Comparison of ENCODE assay signal across 9 mouse cellular contexts in genomic region chr8:70211275-70211674, GRCm38 (mm10). TPM values are rescaled to one million over a fixed set of nuclear protein-coding genes. Genes with fewer than 3 reads are reported as not detected.
DNase-seq lines count a peak whose midpoint lies in the region; ATAC-seq and TF ChIP-seq lines count a peak whose summit lies in the region.
"Had no signal": no experiment of that assay in that cellular context is flagged by ENCODE, and none has a peak within 500 bp of the region (broad histone marks: within the 10 kb centered on the region; RNA-seq: fewer than 3 reads in every experiment).

No protein-coding gene starts in this region.

- peaks cover 17% of the 10 kb centered on the region; the same call in 1 of the 2 replicates for H3K4me1 ChIP-seq in kidney, adult 2 months (ENCODE audit: control insufficient read depth, insufficient read depth, low read length)
- H3K4me1 ChIP-seq in bone marrow macrophage, adult 2 months (ENCODE audit: control insufficient read depth, insufficient read depth, low read length): peaks cover 5% of the 10 kb centered on the region
- peaks cover 21% of the 10 kb centered on the region for H3K4me1 ChIP-seq in hindbrain, embryonic 15.5 days (replicated peaks)
- H3K4me1 ChIP-seq in midbrain, embryonic 15.5 days: peaks cover 23% of the 10 kb centered on the region

- H3K9ac ChIP-seq in hindbrain, embryonic 15.5 days: peak overlapping the region; percentile 51
- H3K9ac ChIP-seq in midbrain, embryonic 15.5 days: peak overlapping the region; percentile 59

- no peaks in the 10 kb centered on the region for H3K27me3 ChIP-seq in kidney, adult 2 months (replicated peaks; ENCODE audit: control insufficient read depth, insufficient read depth, low read length)
- H3K27me3 ChIP-seq in hindbrain, embryonic 15.5 days: 0 out of 2 replicates have a peak, but pooled peaks cover 8% of the 10 kb centered on the region
- peaks cover 12% of the 10 kb centered on the region for H3K27me3 ChIP-seq in midbrain, embryonic 15.5 days (replicated peaks)

- H3K4me3 ChIP-seq in kidney, adult 2 months (ENCODE audit: insufficient read depth, low read depth, low read length): peak overlapping the region; percentile 68
- peak overlapping the region; percentile 71 for H3K4me3 ChIP-seq in bone marrow macrophage, adult 2 months (ENCODE audit: insufficient read depth, low read length)
- peak overlapping the region; percentile 57 for H3K4me3 ChIP-seq in hindbrain, embryonic 15.5 days
- peak overlapping the region; percentile 57 for H3K4me3 ChIP-seq in midbrain, embryonic 15.5 days

- 27% methylated on average over 1 of the region's 1 CpGs for WGBS in kidney, adult 2 months
- 89% methylated on average over 1 of the region's 1 CpGs for WGBS in hindbrain, embryonic 15.5 days
- 69% methylated on average over 1 of the region's 1 CpGs for WGBS in midbrain, embryonic 15.5 days

- DNase-seq in kidney, adult 2 months: no peak
- no peak for DNase-seq in kidney, postnatal 4 days
- DNase-seq in layer of hippocampus, adult 9-10 months (ENCODE audit: low spot score): no peak
- no peak for DNase-seq in frontal cortex, postnatal 25 days (ENCODE audit: low spot score in 2 of 2)
- no peak for DNase-seq in adrenal gland, postnatal 10 days
- DNase-seq: gastrocnemius, postnatal 25 days had no signal

- H3K4me2 ChIP-seq in hindbrain, embryonic 15.5 days: peak overlapping the region; percentile 85
- H3K4me2 ChIP-seq in midbrain, embryonic 15.5 days: peak overlapping the region; percentile 92

- H3K9me3 ChIP-seq in hindbrain, embryonic 15.5 days: no peaks in the 10 kb centered on the region
- no peaks in the 10 kb centered on the region for H3K9me3 ChIP-seq in midbrain, embryonic 15.5 days

- no peak for TF ChIP-seq CTCF in kidney, adult 2 months (conservative IDR thresholded peaks at IDR 0.05; ENCODE audit: insufficient read depth, insufficient read length, low read depth, low read length)
- no peak for TF ChIP-seq CTCF in bone marrow macrophage, adult 2 months (IDR thresholded peaks at IDR 0.05; ENCODE audit: low read depth, low read length)

- H3K27ac ChIP-seq in kidney, adult 2 months (ENCODE audit: insufficient read depth, low read depth, low read length): peak overlapping the region; percentile 57
- H3K27ac ChIP-seq in bone marrow macrophage, adult 2 months (ENCODE audit: insufficient read depth, low read depth, low read length): no peak overlapping the region
- peak overlapping the region; percentile 50; the same call in 1 of the 2 replicates for H3K27ac ChIP-seq in hindbrain, embryonic 15.5 days (replicated peaks)
- H3K27ac ChIP-seq in midbrain, embryonic 15.5 days: peak overlapping the region; percentile 72; the same call in 1 of the 2 replicates

- H3K36me3 ChIP-seq in kidney, adult 2 months (ENCODE audit: control insufficient read depth, insufficient read depth, low read length): no peaks in the 10 kb centered on the region
- no peaks in the 10 kb centered on the region for H3K36me3 ChIP-seq in hindbrain, embryonic 15.5 days
- no peaks in the 10 kb centered on the region for H3K36me3 ChIP-seq in midbrain, embryonic 15.5 days (replicated peaks)

- TF ChIP-seq POLR2A in kidney, adult 2 months (IDR thresholded peaks at IDR 0.05; ENCODE audit: low read depth, low read length): no peak
- no peak for TF ChIP-seq POLR2A in bone marrow macrophage, adult 2 months (IDR thresholded peaks at IDR 0.05; ENCODE audit: borderline replicate concordance, low read depth, low read length)

- ATAC-seq in hindbrain, embryonic 15.5 days (ENCODE audit: low FRiP score, low read depth): no peak
- ATAC-seq in midbrain, embryonic 15.5 days (replicated peaks): no peak

RNA-seq across cellular contexts. Expression of gene Slc25a42, which starts 0.8 kb away (rescaled TPM):
- polyA plus RNA-seq in kidney, adult 2 months (2012; rRNA removed): 129 and 132 TPM in 2 replicates
- polyA plus RNA-seq in bone marrow macrophage, adult 2 months (2012; ENCODE audit: insufficient read depth, insufficient read length, missing spikeins): 2.9 and 3.8 TPM in 2 replicates
- polyA plus RNA-seq in hindbrain, embryonic 15.5 days (2015; fragmentation: Nextera tagmentation; extraction: Ambion mirVana): 8.2 and 10.2 TPM in 2 replicates
- polyA plus RNA-seq in midbrain, embryonic 15.5 days (2015; fragmentation: Nextera tagmentation; extraction: Ambion mirVana): 8.7 and 10.9 TPM in 2 replicates
- 100 to 1,000 TPM; 124 to 184 TPM for total RNA-seq in adrenal gland, postnatal 10 days (2021)

RNA-seq across cellular contexts. Expression of gene Sugp2, which starts 22.8 kb away (rescaled TPM):
- polyA plus RNA-seq in kidney, adult 2 months (2012; rRNA removed): 18.9 and 20.2 TPM in 2 replicates
- 24.3 and 26.5 TPM in 2 replicates for polyA plus RNA-seq in bone marrow macrophage, adult 2 months (2012; ENCODE audit: insufficient read depth, insufficient read length, missing spikeins)
- 89.2 and 90.9 TPM in 2 replicates for polyA plus RNA-seq in hindbrain, embryonic 15.5 days (2015; fragmentation: Nextera tagmentation; extraction: Ambion mirVana)
- 102 and 109 TPM in 2 replicates for polyA plus RNA-seq in midbrain, embryonic 15.5 days (2015; fragmentation: Nextera tagmentation; extraction: Ambion mirVana)
- 10 to 100 TPM; 28.9 to 48.5 TPM for total RNA-seq in adrenal gland, postnatal 10 days (2021)

RNA-seq across cellular contexts. Expression of gene Armc6, which starts 23.0 kb away (rescaled TPM):
- 14.2 and 14.4 TPM in 2 replicates for polyA plus RNA-seq in kidney, adult 2 months (2012; rRNA removed)
- polyA plus RNA-seq in bone marrow macrophage, adult 2 months (2012; ENCODE audit: insufficient read depth, insufficient read length, missing spikeins): 5.0 and 6.6 TPM in 2 replicates
- 107 and 114 TPM in 2 replicates for polyA plus RNA-seq in hindbrain, embryonic 15.5 days (2015; fragmentation: Nextera tagmentation; extraction: Ambion mirVana)
- 117 and 118 TPM in 2 replicates for polyA plus RNA-seq in midbrain, embryonic 15.5 days (2015; fragmentation: Nextera tagmentation; extraction: Ambion mirVana)
- total RNA-seq in adrenal gland, postnatal 10 days (2021): 10 to 100 TPM; 11.2 to 13.2 TPM

RNA-seq across cellular contexts. Expression of gene Tmem161a, which starts 39.1 kb away (rescaled TPM):
- 85.2 and 115 TPM in 2 replicates for polyA plus RNA-seq in kidney, adult 2 months (2012; rRNA removed)
- polyA plus RNA-seq in bone marrow macrophage, adult 2 months (2012; ENCODE audit: insufficient read depth, insufficient read length, missing spikeins): 27.5 and 28.1 TPM in 2 replicates
- 47.3 and 53.1 TPM in 2 replicates for polyA plus RNA-seq in hindbrain, embryonic 15.5 days (2015; fragmentation: Nextera tagmentation; extraction: Ambion mirVana)
- 60.9 and 62.0 TPM in 2 replicates for polyA plus RNA-seq in midbrain, embryonic 15.5 days (2015; fragmentation: Nextera tagmentation; extraction: Ambion mirVana)
- 10 to 100 TPM; 43.1 to 47.0 TPM for total RNA-seq in adrenal gland, postnatal 10 days (2021)

Comparison
In these comparisons a context has a peak if more than half of its experiments do, and no peak if none do; other contexts are left out.
1. RNA of gene Slc25a42, which starts 0.8 kb away (polyA plus RNA-seq): 129 to 132 TPM in kidney, adult 2 months; 8.7 to 10.9 TPM in midbrain, embryonic 15.5 days, 8.2 to 10.2 TPM in hindbrain, embryonic 15.5 days and 2.9 to 3.8 TPM in bone marrow macrophage, adult 2 months; every median in the first group is over 10 times any median in the second.
2. Peak in every context shown above with its lines, with median percentiles within 50 percentile points of each other: H3K4me3 ChIP-seq.